ENCODE assay signal across 10 mouse cellular contexts in the genomic region with DNA sequence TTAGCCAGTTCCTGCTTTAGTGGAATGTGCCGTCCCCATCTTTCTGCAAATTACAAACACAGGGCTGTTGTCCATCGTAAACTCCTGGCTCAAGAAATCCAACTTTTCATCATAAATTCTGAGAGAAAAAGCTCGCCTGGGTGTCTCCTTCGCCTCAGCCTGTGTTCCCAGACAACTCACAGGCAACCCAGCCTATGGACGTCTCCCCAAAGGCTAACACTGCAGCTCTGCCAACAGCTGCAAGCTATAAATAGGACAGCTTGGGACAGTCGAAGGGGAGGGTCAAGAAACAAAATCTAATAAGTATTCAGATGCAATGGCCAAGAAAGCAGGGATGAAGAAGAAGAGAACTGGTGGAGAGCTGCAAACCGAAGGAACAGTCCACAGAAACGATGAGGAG. TPM values are rescaled to one million over a fixed set of nuclear protein-coding genes. Genes with fewer than 3 reads are reported as not detected.
A peak's percentile ranks its signal among the peaks of the same experiment; 100 is the strongest.
DNase-seq lines count a peak whose midpoint lies in the region; ATAC-seq and TF ChIP-seq lines count a peak whose summit lies in the region.
"Had no signal": no experiment of that assay in that cellular context is flagged by ENCODE, and none has a peak within 500 bp of the region (broad histone marks: within the 10 kb centered on the region; RNA-seq: fewer than 3 reads in every experiment).

No protein-coding gene starts in this region.

- H3K9me3 ChIP-seq in heart, embryonic 15.5 days (replicated peaks) = no peaks in the 10 kb centered on the region
- H3K9me3 ChIP-seq: embryonic facial prominence, embryonic 12.5 days had no signal

- no peaks in the 10 kb centered on the region for H3K27me3 ChIP-seq in heart, embryonic 15.5 days
- H3K27me3 ChIP-seq: embryonic facial prominence, embryonic 12.5 days had no signal

- peak overlapping the region; percentile 48; the same call in 1 of the 2 replicates for H3K27ac ChIP-seq in layer of hippocampus, adult 2 months
- H3K27ac ChIP-seq in heart, embryonic 15.5 days = 0 out of 2 replicates have a peak overlapping the region, but pooled peaks have one; percentile 15
- H3K27ac ChIP-seq: embryonic facial prominence, embryonic 12.5 days had no signal

- DNase-seq in layer of hippocampus, adult 2 months (ENCODE audit: low spot score in 2 of 2) = no peak
- no peak for DNase-seq in layer of hippocampus, adult 9-10 months (ENCODE audit: low spot score)
- DNase-seq in gastrocnemius, adult 18-20 months (ENCODE audit: low spot score) = peak; percentile 83
- peak; percentile 40 to 63 for DNase-seq in lung, postnatal 4 days
- DNase-seq: cerebellum, adult 11 months had no signal

- H3K4me2 ChIP-seq in heart, embryonic 15.5 days = no peak overlapping the region
- H3K4me2 ChIP-seq: embryonic facial prominence, embryonic 12.5 days; midbrain, embryonic 11.5 days had no signal

- H3K36me3 ChIP-seq in heart, embryonic 15.5 days = no peaks in the 10 kb centered on the region
- H3K36me3 ChIP-seq: embryonic facial prominence, embryonic 12.5 days had no signal

- 0 out of 2 replicates have a peak, but pooled peaks have one; percentile 47 for ATAC-seq in heart, embryonic 15.5 days (replicated peaks; ENCODE audit: insufficient number of reproducible peaks, insufficient read depth, low FRiP score, low read depth)
- ATAC-seq in monocyte, adult 5-6 weeks (replicated peaks; ENCODE audit: insufficient number of reproducible peaks, low FRiP score, low TSS enrichment, poor library complexity, severe bottlenecking) = no peak
- no peak for ATAC-seq in megakaryocyte-erythroid progenitor cell, adult 5-6 weeks (replicated peaks; ENCODE audit: low FRiP score, low TSS enrichment, poor library complexity, severe bottlenecking)

- H3K4me1 ChIP-seq in heart, embryonic 15.5 days (replicated peaks) = peaks cover 44% of the 10 kb centered on the region

- no peak overlapping the region for H3K9ac ChIP-seq in heart, embryonic 15.5 days
- H3K9ac ChIP-seq: embryonic facial prominence, embryonic 12.5 days had no signal

- WGBS in heart, embryonic 15.5 days = 39% methylated on average over 8 of the region's 8 CpGs

- no peak for TF ChIP-seq CTCF in layer of hippocampus, adult 2 months (conservative IDR thresholded peaks at IDR 0.05)

- H3K4me3 ChIP-seq in layer of hippocampus, adult 2 months = no peak overlapping the region
- no peak overlapping the region for H3K4me3 ChIP-seq in heart, embryonic 15.5 days
- H3K4me3 ChIP-seq: embryonic facial prominence, embryonic 12.5 days had no signal

RNA-seq across cellular contexts. Expression of a gene that starts 48.1 kb away (rescaled TPM):
- total RNA-seq in layer of hippocampus, adult 2 months (2021) = 10 to 100 TPM; 45.9 to 53.2 TPM
- 10 to 100 TPM; 42.0 to 54.6 TPM for total RNA-seq in gastrocnemius, adult 18-20 months (2021)
- polyA plus RNA-seq in heart, embryonic 15.5 days (2015; fragmentation: Nextera tagmentation; extraction: Ambion mirVana) = 3.3 and 5.9 TPM in 2 replicates
- total RNA-seq in monocyte, adult 5-6 weeks (2017) = not detected in 3 replicates
- not detected in 2 replicates for total RNA-seq in megakaryocyte-erythroid progenitor cell, adult 5-6 weeks (2014; fragmentation: Nextera tagmentation)
- not detected in 2 replicates for total RNA-seq in megakaryocyte-erythroid progenitor cell, adult 5-6 weeks (2017)

Comparison
In these comparisons a context has a peak if more than half of its experiments do, and no peak if none do; other contexts are left out.
1. DNase-seq: peak in gastrocnemius, adult 18-20 months (single experiment) and lung, postnatal 4 days (2 of 2); none in layer of hippocampus, adult 2 months (0 of 2) and layer of hippocampus, adult 9-10 months (single experiment).
2. RNA of a gene that starts 48.1 kb away (total RNA-seq): 42.0 to 54.6 TPM in gastrocnemius, adult 18-20 months and 45.9 to 53.2 TPM in layer of hippocampus, adult 2 months; not detected in monocyte, adult 5-6 weeks and not detected in megakaryocyte-erythroid progenitor cell, adult 5-6 weeks; every median in the first group is over 10 times any median in the second.